Mouse (Mus musculus) ES-E14 (cell line): ENCODE results near the gene 1700047I17Rik2. TPM values are rescaled to one million over a fixed set of nuclear protein-coding genes. Genes with fewer than 3 reads are reported as not detected.
"Not testable (repeated sequence)": the region's sequence is repeated elsewhere in the genome, so short reads cannot be mapped to it uniquely, and the experiment has no call there.

Experiments used
- DNase-seq: peaks from one replicate; pipeline ENCODE4 v3.0.0-alpha.2; 2013; ENCODE audit warnings: low read depth, low spot score
- H3K27ac ChIP-seq: 2 replicates; pipeline ENCODE4 v1.5.1; 2012; ENCODE audit warnings: low read depth, mild to moderate bottlenecking, low read length, moderate library complexity, mixed read lengths; ENCODE audit not compliant: poor library complexity, insufficient read depth, severe bottlenecking
- H3K36me3 ChIP-seq: 2 replicates; pipeline ENCODE4 v1.6.1; 2012; ENCODE audit warnings: mild to moderate bottlenecking, low read length, moderate library complexity, mixed read lengths; ENCODE audit not compliant: control insufficient read depth, poor library complexity, insufficient read depth, severe bottlenecking
- H3K4me1 ChIP-seq, 2 experiments: fragments of 150-350 bp in 1 of 2; sonication (generic) in 1 of 2; 2 replicates each; pipeline ENCODE4 v1.6.1; 2012; ENCODE audit warnings: low read length in 2 of 2, mild to moderate bottlenecking in 1 of 2, mixed read lengths in 1 of 2; ENCODE audit not compliant: control insufficient read depth in 2 of 2, insufficient read depth in 2 of 2, poor library complexity in 1 of 2
- H3K4me3 ChIP-seq, 2 experiments: fragments of 150-350 bp in 1 of 2; sonication (generic) in 1 of 2; 2 replicates each; pipeline ENCODE4 v1.5.1; 2012; ENCODE audit warnings: low read length in 2 of 2, low read depth in 1 of 2, mild to moderate bottlenecking in 1 of 2, mixed read lengths in 1 of 2; ENCODE audit not compliant: insufficient read depth in 1 of 2, poor library complexity in 1 of 2, severe bottlenecking in 1 of 2
- H3K9ac ChIP-seq: 2 replicates; pipeline ENCODE4 v1.6.1; 2012; ENCODE audit warnings: low read depth, mild to moderate bottlenecking, low read length, mixed read lengths; ENCODE audit not compliant: poor library complexity, insufficient read depth, severe bottlenecking
- H3K9me3 ChIP-seq: fragments of 150-350 bp; sonication (generic); 2 replicates; pipeline ENCODE4 v1.6.1; 2012; ENCODE audit warnings: low read depth, mild to moderate bottlenecking, low read length; ENCODE audit not compliant: control insufficient read depth, insufficient read depth
- in situ Hi-C, 2 experiments: fragments of 600-800 bp; cut with MboI; formaldehyde crosslinking; loops; one replicate each; pipeline ENCODE4 v1.15.1; 2025; ENCODE audit warnings: low sequenced_read_pairs in 2 of 2, inconsistent platforms in 1 of 2; ENCODE audit not compliant: unreplicated experiment in 2 of 2
- total RNA-seq: library from RNA; depleted of rRNA; stranded (reverse); fragments of 300-350 nt; gene quantifications from 2 replicates; pipeline ENCODE4 v1.2.3, GENCODE M21; 2012; rRNA removed

1700047I17Rik2 gene
- not detected in 2 replicates for total RNA-seq

DNA sequence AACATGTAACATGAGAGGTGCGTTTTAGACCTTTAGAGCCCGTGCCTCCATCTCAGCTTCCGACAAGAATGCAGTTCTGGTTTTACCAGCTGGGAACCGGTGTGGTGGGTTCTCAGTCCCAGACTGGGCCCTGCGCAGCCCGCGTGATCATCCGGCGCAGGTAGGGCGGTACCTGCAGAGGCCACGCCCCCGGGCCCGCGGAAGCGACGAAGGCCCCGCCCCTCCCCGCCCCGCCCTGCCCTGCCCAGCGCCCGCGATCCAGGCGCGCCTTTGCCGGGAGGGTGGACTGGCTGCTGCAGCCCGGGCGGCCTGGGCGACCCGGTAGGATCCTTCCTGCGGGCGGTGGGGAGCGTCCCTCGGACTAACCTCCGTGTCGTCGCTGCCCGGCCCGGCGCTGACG lies at the start of gene 1700047I17Rik2:
TSS of gene 1700047I17Rik2 (plus strand) at position 287 of the 400 bp plus-strand sequence.
- H3K27ac ChIP-seq, in situ Hi-C loops, H3K4me1 ChIP-seq, DNase-seq, H3K4me3 ChIP-seq, H3K9ac ChIP-seq, H3K9me3 ChIP-seq, H3K36me3 ChIP-seq: not testable (repeated sequence)

- DNase-seq, H3K4me3 ChIP-seq, H3K4me1 ChIP-seq, H3K9ac ChIP-seq, H3K9me3 ChIP-seq, H3K36me3 ChIP-seq, in situ Hi-C loops, H3K27ac ChIP-seq: not testable (repeated sequence)
Observed at GRCm38 (mm10) chr12:55154559-55155448, 44.6 kb upstream of the 1700047I17Rik2 start, which contains the start of gene Srp54b. Gene Srp54b (plus strand): TSS chr12:55155104.

- H3K9ac ChIP-seq, H3K4me1 ChIP-seq, in situ Hi-C loops, H3K9me3 ChIP-seq, H3K4me3 ChIP-seq, H3K36me3 ChIP-seq, DNase-seq, H3K27ac ChIP-seq: not testable (repeated sequence)
Observed at GRCm38 (mm10) chr12:55155449-55155783, 44.0 kb upstream of the 1700047I17Rik2 start.

GRCm38 (mm10) chr12:55167034-55167557 lies 32.3 kb upstream of the 1700047I17Rik2 start:
- DNase-seq, H3K4me3 ChIP-seq, H3K36me3 ChIP-seq, H3K9me3 ChIP-seq, in situ Hi-C loops, H3K27ac ChIP-seq, H3K9ac ChIP-seq, H3K4me1 ChIP-seq: not testable (repeated sequence)

DNA sequence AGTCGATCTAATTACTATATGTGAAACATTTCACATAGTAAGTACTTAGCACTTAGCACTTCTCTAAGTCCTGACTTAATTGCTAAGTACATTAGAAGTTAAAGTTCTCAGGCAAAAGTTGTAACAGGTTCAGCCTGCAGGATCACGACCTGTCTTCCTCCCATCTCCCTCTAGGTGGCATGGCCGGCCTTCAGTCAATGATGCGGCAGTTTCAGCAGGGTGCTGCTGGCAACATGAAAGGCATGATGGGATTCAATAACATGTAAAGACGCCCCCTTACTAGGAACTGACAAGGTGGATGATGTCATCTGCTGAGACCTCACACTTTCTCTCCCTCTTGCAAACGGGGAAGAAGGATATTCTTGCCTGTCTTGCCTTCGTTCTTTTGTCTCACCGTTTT lies 11.7 kb upstream of the 1700047I17Rik2 start:
- H3K36me3 ChIP-seq, H3K27ac ChIP-seq, DNase-seq, H3K4me3 ChIP-seq, H3K9me3 ChIP-seq, in situ Hi-C loops, H3K4me1 ChIP-seq, H3K9ac ChIP-seq: not testable (repeated sequence)

- H3K9ac ChIP-seq, H3K4me3 ChIP-seq, H3K9me3 ChIP-seq, DNase-seq, H3K4me1 ChIP-seq, H3K36me3 ChIP-seq, in situ Hi-C loops, H3K27ac ChIP-seq: not testable (repeated sequence)
Observed at GRCm38 (mm10) chr12:55189127-55189526, 10.3 kb upstream of the 1700047I17Rik2 start.

GRCm38 (mm10) chr12:55199799-55200198 lies 407 bp downstream of the 1700047I17Rik2 start:
- H3K4me3 ChIP-seq, DNase-seq, H3K36me3 ChIP-seq, in situ Hi-C loops, H3K9me3 ChIP-seq, H3K27ac ChIP-seq, H3K4me1 ChIP-seq, H3K9ac ChIP-seq: not testable (repeated sequence)

DNA sequence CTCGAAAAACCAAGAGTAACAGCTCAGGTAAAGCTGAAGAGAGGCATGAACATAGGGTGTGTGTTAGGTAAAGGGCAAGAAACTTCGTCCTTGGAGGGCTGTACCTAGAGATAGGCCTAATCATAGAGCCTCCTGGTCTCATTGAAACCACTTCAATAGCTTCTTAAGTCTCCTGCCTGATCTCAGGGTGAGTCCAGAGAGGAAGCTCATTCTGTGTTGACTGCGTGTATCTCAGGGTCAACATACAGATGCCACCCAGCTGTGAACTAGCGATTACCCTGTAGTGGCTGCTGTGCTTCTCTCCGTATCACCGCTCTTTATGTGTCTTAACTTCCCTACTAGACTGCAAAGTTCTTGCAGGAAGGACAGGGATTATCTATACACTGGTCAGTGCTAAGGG lies 13.6 kb downstream of the 1700047I17Rik2 start:
- H3K27ac ChIP-seq, H3K4me3 ChIP-seq, in situ Hi-C loops, DNase-seq, H3K36me3 ChIP-seq, H3K4me1 ChIP-seq, H3K9ac ChIP-seq, H3K9me3 ChIP-seq: not testable (repeated sequence)
